Mouse (Mus musculus) embryonic facial prominence, embryonic 14.5 days (tissue): ENCODE measurements around the gene Fam110a. TPM values are rescaled to one million over a fixed set of nuclear protein-coding genes. Genes with fewer than 3 reads are reported as not detected.

Experiments used
- ATAC-seq: fragments of 200-750 bp; cut with Nextera tagmentation; 2 replicates; pipeline ENCODE4 v1.8.0; 2017; ENCODE audit warnings: low read depth, moderate number of reproducible peaks, moderate TSS enrichment
- DNase-seq: peaks from one replicate; pipeline ENCODE4 v3.0.0-alpha.2; 2015; ENCODE audit warnings: low spot score
- H3K27ac ChIP-seq: fragments of 300-500 bp; sonication (generic); replicated peaks from 2 replicates; pipeline ENCODE4 v1.5.1; 2014; ENCODE audit warnings: low read depth, mild to moderate bottlenecking, low read length, moderate library complexity
- H3K27me3 ChIP-seq: fragments of 300-500 bp; sonication (generic); replicated peaks from 2 replicates; pipeline ENCODE4 v1.6.1; 2014; ENCODE audit warnings: low read length; ENCODE audit not compliant: control insufficient read depth, insufficient read depth
- H3K36me3 ChIP-seq: fragments of 300-500 bp; sonication (generic); 2 replicates; pipeline ENCODE4 v1.6.1; 2014; ENCODE audit warnings: low read length, mixed read lengths; ENCODE audit not compliant: control insufficient read depth, insufficient read depth
- H3K4me1 ChIP-seq: fragments of 300-500 bp; sonication (generic); 2 replicates; pipeline ENCODE4 v1.6.1; 2014; ENCODE audit warnings: antibody characterized with exemption, low read length; ENCODE audit not compliant: control insufficient read depth, insufficient read depth
- H3K4me2 ChIP-seq: fragments of 300-500 bp; sonication (generic); 2 replicates; pipeline ENCODE4 v1.6.1; 2014; ENCODE audit warnings: low read depth, mild to moderate bottlenecking, low read length, moderate library complexity, mixed read lengths
- H3K4me3 ChIP-seq: fragments of 300-500 bp; sonication (generic); 2 replicates; pipeline ENCODE4 v1.5.1; 2014; ENCODE audit warnings: low read depth, mild to moderate bottlenecking, low read length
- H3K9ac ChIP-seq: fragments of 300-500 bp; sonication (generic); 2 replicates; pipeline ENCODE4 v1.6.1; 2014; ENCODE audit warnings: low read depth, mild to moderate bottlenecking, low read length, moderate library complexity, mixed read lengths
- H3K9me3 ChIP-seq: fragments of 300-500 bp; sonication (generic); 2 replicates; pipeline ENCODE4 v1.6.1; 2016; ENCODE audit warnings: low read length; ENCODE audit not compliant: control insufficient read depth
- WGBS: fragments of 180-500 bp; shearing (Covaris S2); extraction: QIAGEN DNeasy Blood & Tissue Kit; methylation state at CpG from one replicate; pipeline ENCODE4 v1.1.7; 2014; 5-methylcytosine and 5-hydroxymethylcytosine counted together
- polyA plus RNA-seq: library from polyadenylated mRNA; unstranded; fragments of >200 nt; fragmentation: Nextera tagmentation; extraction: Ambion mirVana; gene quantifications from 2 replicates; pipeline ENCODE4 v1.2.1, GENCODE M21; 2014

The Fam110a gene
- polyA plus RNA-seq, 1 experiment from 2014 or later: 18.8 TPM

- H3K36me3 ChIP-seq: no peaks in the 10 kb centered on the region
- 59% methylated on average over 6 of the region's 6 CpGs for WGBS
Measured at GRCm38 (mm10) chr2:151978494-151978893, 1.5 kb downstream of the Fam110a start.

GRCm38 (mm10) chr2:151977689-151978440 is 2.2 kb downstream of the Fam110a start:
- Histone ChIP-seq H3K27ac (no peak overlapping the region), H3K4me3 (no peak overlapping the region), H3K9me3 (no peaks in the 10 kb centered on the region), H3K27me3 (peaks cover 19% of the 10 kb centered on the region), H3K9ac (no peak overlapping the region), H3K4me1 (peaks cover 24% of the 10 kb centered on the region), H3K36me3 (no peaks in the 10 kb centered on the region), H3K4me2 (no peak overlapping the region)
- ATAC-seq (no peak), DNase-seq (no peak)
- 74% methylated on average over 4 of the region's 4 CpGs for WGBS

More at GRCm38 (mm10) chr2:151978494-151978893, 1.5 kb downstream of the Fam110a start:
- Histone ChIP-seq H3K27ac (no peak overlapping the region), H3K4me3 (0 out of 2 replicates have a peak overlapping the region, but pooled peaks have one; percentile 79), H3K9ac (no peak overlapping the region), H3K4me2 (peak overlapping the region; percentile 70), H3K9me3 (no peaks in the 10 kb centered on the region), H3K4me1 (peaks cover 24% of the 10 kb centered on the region), H3K27me3 (peaks cover 13% of the 10 kb centered on the region; the same call in 1 of the 2 replicates)
- DNase-seq: no peak
- no peak for ATAC-seq

- ATAC-seq: no peak
- WGBS: 89% methylated on average over 3 of the region's 3 CpGs
- Histone ChIP-seq H3K9me3 (no peaks in the 10 kb centered on the region), H3K36me3 (no peaks in the 10 kb centered on the region), H3K4me3 (no peak overlapping the region), H3K27ac (no peak overlapping the region), H3K27me3 (peaks cover 21% of the 10 kb centered on the region), H3K4me1 (peaks cover 32% of the 10 kb centered on the region), H3K4me2 (no peak overlapping the region), H3K9ac (no peak overlapping the region)
- no peak for DNase-seq
Measured at GRCm38 (mm10) chr2:151976067-151976466, 4.0 kb downstream of the Fam110a start.

- no peak overlapping the region for H3K4me3 ChIP-seq
- WGBS: 83% methylated on average over 5 of the region's 5 CpGs
- peaks cover 34% of the 10 kb centered on the region for H3K4me1 ChIP-seq
- no peak for ATAC-seq
- no peak overlapping the region for H3K27ac ChIP-seq
- no peak overlapping the region for H3K9ac ChIP-seq
- H3K27me3 ChIP-seq: peaks cover 21% of the 10 kb centered on the region
- H3K36me3 ChIP-seq: no peaks in the 10 kb centered on the region
- H3K4me2 ChIP-seq: no peak overlapping the region
- no peak for DNase-seq
- no peaks in the 10 kb centered on the region for H3K9me3 ChIP-seq
Measured at GRCm38 (mm10) chr2:151975295-151975694, 4.7 kb downstream of the Fam110a start.

GRCm38 (mm10) chr2:151973595-151974562 is 6.1 kb downstream of the Fam110a start:
- 10% methylated on average over 36 of the region's 36 CpGs for WGBS
- peaks cover 27% of the 10 kb centered on the region for H3K4me1 ChIP-seq
- H3K27ac ChIP-seq: peak overlapping the region; percentile 71; the same call in 1 of the 2 replicates
- H3K4me2 ChIP-seq: peak overlapping the region; percentile 51
- DNase-seq (peak; percentile 67), ATAC-seq (peak; percentile 27)
- 0 out of 2 replicates have a peak, but pooled peaks cover 11% of the 10 kb centered on the region for H3K36me3 ChIP-seq
- peaks cover 21% of the 10 kb centered on the region for H3K27me3 ChIP-seq
- peak overlapping the region; percentile 47 for H3K9ac ChIP-seq
- H3K9me3 ChIP-seq: no peaks in the 10 kb centered on the region
- H3K4me3 ChIP-seq: peak overlapping the region; percentile 29

GRCm38 (mm10) chr2:151972880-151973594 is 7.0 kb downstream of the Fam110a start:
- H3K27ac ChIP-seq: peak overlapping the region; percentile 71; the same call in 1 of the 2 replicates
- DNase-seq (peak; percentile 84), ATAC-seq (peak; percentile 76)

GRCm38 (mm10) chr2:151971748-151972147 is 8.3 kb downstream of the Fam110a start:
- DNase-seq: no peak
- no peak overlapping the region for H3K4me2 ChIP-seq
- H3K36me3 ChIP-seq: peaks cover 11% of the 10 kb centered on the region; the same call in 1 of the 2 replicates
- ATAC-seq: no peak
- peaks cover 21% of the 10 kb centered on the region for H3K27me3 ChIP-seq
- peaks cover 17% of the 10 kb centered on the region for H3K4me1 ChIP-seq
- WGBS: 78% methylated on average over 5 of the region's 5 CpGs
- H3K9ac ChIP-seq: no peak overlapping the region
- no peak overlapping the region for H3K27ac ChIP-seq
- H3K4me3 ChIP-seq: no peak overlapping the region
- H3K9me3 ChIP-seq: no peaks in the 10 kb centered on the region

More at GRCm38 (mm10) chr2:151972880-151973594, 7.0 kb downstream of the Fam110a start:
- peak overlapping the region; percentile 51 for H3K4me2 ChIP-seq
- no peaks in the 10 kb centered on the region for H3K9me3 ChIP-seq
- WGBS: 25% methylated on average over 23 of the region's 23 CpGs
- peaks cover 21% of the 10 kb centered on the region for H3K27me3 ChIP-seq
- peak overlapping the region; percentile 47 for H3K9ac ChIP-seq
- H3K36me3 ChIP-seq: peaks cover 11% of the 10 kb centered on the region; the same call in 1 of the 2 replicates
- H3K4me3 ChIP-seq: peak overlapping the region; percentile 29
- H3K4me1 ChIP-seq: peaks cover 21% of the 10 kb centered on the region
